Mouse (Mus musculus): ENCODE results near the gene Ifngr1. TPM values are rescaled to one million over a fixed set of nuclear protein-coding genes. Genes with fewer than 3 reads are reported as not detected.
A peak's percentile ranks its signal among the peaks of the same experiment; 100 is the strongest.

Gene Ifngr1
- total and polyA plus RNA-seq, 2 experiments from 2014 or later = 38.6 to 40.1 TPM

GRCm38 (mm10) chr10:19594201-19594905, 2.6 kb downstream of the Ifngr1 start:
- Histone ChIP-seq H3K4me1 (ENCODE audit: control insufficient read depth, insufficient read depth) (peaks cover 22% of the 10 kb centered on the region), H3K4me3 (ENCODE audit: low read depth, low read length) (peak overlapping the region; percentile 96; the same call in 1 of the 2 replicates), H3K9me3 (replicated peaks; ENCODE audit: control insufficient read depth, low read length) (no peaks in the 10 kb centered on the region), H3K9ac (replicated peaks; ENCODE audit: low read depth, low read length) (no peak overlapping the region; the same call in 1 of the 2 replicates), H3K36me3 (replicated peaks; ENCODE audit: control insufficient read depth, insufficient read depth, low read length) (peaks cover 26% of the 10 kb centered on the region), H3K4me2 (ENCODE audit: low read depth, low read length) (peak overlapping the region; percentile 77), H3K27me3 (ENCODE audit: control insufficient read depth, insufficient read depth, low read length) (no peaks in the 10 kb centered on the region), H3K27ac (ENCODE audit: low read depth) (peak overlapping the region; percentile 31; the same call in 1 of the 2 replicates)
- ATAC-seq (ENCODE audit: insufficient read depth, low read depth) (no peak), DNase-seq (ENCODE audit: low spot score) (no peak)
- WGBS = 74% methylated on average over 3 of the region's 3 CpGs
- TF ChIP-seq CTCF (IDR thresholded peaks at IDR 0.05; ENCODE audit: low read depth) (no peak), EP300 (IDR thresholded peaks at IDR 0.05; ENCODE audit: low read depth) (no peak)

- WGBS = 50% methylated on average over 4 of the region's 4 CpGs
- Histone ChIP-seq H3K4me3 (ENCODE audit: low read depth, low read length) (no peak overlapping the region), H3K27me3 (ENCODE audit: control insufficient read depth, insufficient read depth, low read length) (no peaks in the 10 kb centered on the region), H3K27ac (ENCODE audit: low read depth) (no peak overlapping the region), H3K4me1 (ENCODE audit: control insufficient read depth, insufficient read depth) (peaks cover 17% of the 10 kb centered on the region), H3K36me3 (replicated peaks; ENCODE audit: control insufficient read depth, insufficient read depth, low read length) (peaks cover 47% of the 10 kb centered on the region), H3K4me2 (ENCODE audit: low read depth, low read length) (no peak overlapping the region; the same call in 1 of the 2 replicates), H3K9me3 (replicated peaks; ENCODE audit: control insufficient read depth, low read length) (no peaks in the 10 kb centered on the region), H3K9ac (replicated peaks; ENCODE audit: low read depth, low read length) (no peak overlapping the region)
- DNase-seq (ENCODE audit: low spot score) (no peak), ATAC-seq (ENCODE audit: insufficient read depth, low read depth) (no peak)
- TF ChIP-seq CTCF (IDR thresholded peaks at IDR 0.05; ENCODE audit: low read depth) (no peak), EP300 (IDR thresholded peaks at IDR 0.05; ENCODE audit: low read depth) (no peak)
Observed at GRCm38 (mm10) chr10:19596866-19597265, 5.1 kb downstream of the Ifngr1 start.

GRCm38 (mm10) chr10:19598091-19598490, 6.3 kb downstream of the Ifngr1 start:
- H3K4me2 ChIP-seq (ENCODE audit: low read depth, low read length) = no peak overlapping the region
- no peaks in the 10 kb centered on the region for H3K9me3 ChIP-seq (replicated peaks; ENCODE audit: control insufficient read depth, low read length)

GRCm38 (mm10) chr10:19599331-19600092, 7.8 kb downstream of the Ifngr1 start:
- H3K27ac ChIP-seq (ENCODE audit: low read depth) = no peak overlapping the region
- H3K4me1 ChIP-seq (ENCODE audit: control insufficient read depth, insufficient read depth) = no peaks in the 10 kb centered on the region; the same call in 1 of the 2 replicates
- TF ChIP-seq EP300 (IDR thresholded peaks at IDR 0.05; ENCODE audit: low read depth) = no peak
- no peak for TF ChIP-seq CTCF (IDR thresholded peaks at IDR 0.05; ENCODE audit: low read depth)
- no peaks in the 10 kb centered on the region for H3K27me3 ChIP-seq (ENCODE audit: control insufficient read depth, insufficient read depth, low read length)
- no peak overlapping the region for H3K4me2 ChIP-seq (ENCODE audit: low read depth, low read length)
- 71% methylated on average over 6 of the region's 6 CpGs for WGBS
- H3K36me3 ChIP-seq (replicated peaks; ENCODE audit: control insufficient read depth, insufficient read depth, low read length) = peaks cover 73% of the 10 kb centered on the region
- DNase-seq (ENCODE audit: low spot score) (no peak), ATAC-seq (ENCODE audit: insufficient read depth, low read depth) (no peak)
- H3K4me3 ChIP-seq (ENCODE audit: low read depth, low read length) = no peak overlapping the region
- no peak overlapping the region for H3K9ac ChIP-seq (replicated peaks; ENCODE audit: low read depth, low read length)
- no peaks in the 10 kb centered on the region for H3K9me3 ChIP-seq (replicated peaks; ENCODE audit: control insufficient read depth, low read length)

More at GRCm38 (mm10) chr10:19598091-19598490, 6.3 kb downstream of the Ifngr1 start:
- Histone ChIP-seq H3K27me3 (ENCODE audit: control insufficient read depth, insufficient read depth, low read length) (no peaks in the 10 kb centered on the region), H3K4me1 (ENCODE audit: control insufficient read depth, insufficient read depth) (peaks cover 12% of the 10 kb centered on the region), H3K9ac (replicated peaks; ENCODE audit: low read depth, low read length) (no peak overlapping the region), H3K27ac (ENCODE audit: low read depth) (no peak overlapping the region), H3K4me3 (ENCODE audit: low read depth, low read length) (no peak overlapping the region), H3K36me3 (replicated peaks; ENCODE audit: control insufficient read depth, insufficient read depth, low read length) (peaks cover 59% of the 10 kb centered on the region)
- no peak for DNase-seq (ENCODE audit: low spot score)
- ATAC-seq (ENCODE audit: insufficient read depth, low read depth) = no peak
- WGBS = 87% methylated on average over 11 of the region's 11 CpGs
- TF ChIP-seq CTCF (IDR thresholded peaks at IDR 0.05; ENCODE audit: low read depth) (no peak), EP300 (IDR thresholded peaks at IDR 0.05; ENCODE audit: low read depth) (no peak)

GRCm38 (mm10) chr10:19600093-19600420, 8.3 kb downstream of the Ifngr1 start:
- DNase-seq (ENCODE audit: low spot score) (no peak), ATAC-seq (ENCODE audit: insufficient read depth, low read depth) (no peak)
- H3K4me3 ChIP-seq (ENCODE audit: low read depth, low read length) = no peak overlapping the region
- no peak overlapping the region for H3K9ac ChIP-seq (replicated peaks; ENCODE audit: low read depth, low read length)
- no peaks in the 10 kb centered on the region for H3K27me3 ChIP-seq (ENCODE audit: control insufficient read depth, insufficient read depth, low read length)
- H3K4me1 ChIP-seq (ENCODE audit: control insufficient read depth, insufficient read depth) = no peaks in the 10 kb centered on the region; the same call in 1 of the 2 replicates
- H3K4me2 ChIP-seq (ENCODE audit: low read depth, low read length) = no peak overlapping the region
- H3K9me3 ChIP-seq (replicated peaks; ENCODE audit: control insufficient read depth, low read length) = no peaks in the 10 kb centered on the region
- 0 out of 2 replicates have a peak overlapping the region, but pooled peaks have one; percentile 7 for H3K27ac ChIP-seq (ENCODE audit: low read depth)
- peaks cover 79% of the 10 kb centered on the region for H3K36me3 ChIP-seq (replicated peaks; ENCODE audit: control insufficient read depth, insufficient read depth, low read length)
- TF ChIP-seq EP300 (IDR thresholded peaks at IDR 0.05; ENCODE audit: low read depth) (no peak), CTCF (IDR thresholded peaks at IDR 0.05; ENCODE audit: low read depth) (no peak)
- WGBS = 84% methylated on average over 3 of the region's 3 CpGs

All from heart, postnatal 0 days (tissue).